Mouse (Mus musculus) cerebellum, adult 2 months (tissue): ENCODE measurements around the gene Fnbp4. TPM values are rescaled to one million over a fixed set of nuclear protein-coding genes. Genes with fewer than 3 reads are reported as not detected.

Source experiments
- DNase-seq, 2 experiments: peaks; one replicate each; pipeline ENCODE4 v3.0.0; 2021
- H3K27ac ChIP-seq: fragments of 200-500 bp; 2 replicates; pipeline ENCODE4 v1.5.1; 2012; ENCODE audit warnings: low read length, control low read depth, inconsistent platforms; ENCODE audit not compliant: insufficient read depth
- H3K27me3 ChIP-seq: fragments of 200-500 bp; 2 replicates; pipeline ENCODE4 v1.6.1; 2012; ENCODE audit warnings: inconsistent platforms, mild to moderate bottlenecking, low read length, moderate library complexity; ENCODE audit not compliant: control insufficient read depth, insufficient read depth
- H3K4me1 ChIP-seq: fragments of 200-500 bp; 2 replicates; pipeline ENCODE4 v1.6.1; 2011; ENCODE audit warnings: low read length; ENCODE audit not compliant: control insufficient read depth, insufficient read depth
- H3K4me3 ChIP-seq: fragments of 200-500 bp; replicated peaks from 2 replicates; pipeline ENCODE3; 2011; ENCODE audit warnings: mild to moderate bottlenecking, low read depth, low read length, control low read depth; ENCODE audit not compliant: insufficient read depth
- CTCF ChIP-seq: fragments of 200-500 bp; IDR thresholded peaks from 2 replicates; pipeline ENCODE4 v1.5.1; 2011; ENCODE audit warnings: low read depth, mild to moderate bottlenecking, control low read depth, low read length, moderate library complexity, borderline replicate concordance; ENCODE audit not compliant: insufficient read depth
- POLR2A ChIP-seq: fragments of 200-500 bp; IDR thresholded peaks from 2 replicates; pipeline ENCODE4 v1.6.1; 2011; ENCODE audit warnings: low read length, control low read depth, borderline replicate concordance; ENCODE audit not compliant: insufficient read depth
- WGBS: fragments of 180-500 bp; shearing (Covaris S2); methylation state at CpG from one replicate; pipeline ENCODE4 v1.1.7; 2018; 5-methylcytosine and 5-hydroxymethylcytosine counted together
- polyA plus RNA-seq: library from polyadenylated mRNA; depleted of rRNA; stranded (reverse); fragments of >200 nt; gene quantifications from 2 replicates; pipeline ENCODE4 v1.2.3, GENCODE M21; 2012; rRNA removed

Fnbp4 gene
- polyA plus RNA-seq, 1 experiment = 98.4 TPM

DNA sequence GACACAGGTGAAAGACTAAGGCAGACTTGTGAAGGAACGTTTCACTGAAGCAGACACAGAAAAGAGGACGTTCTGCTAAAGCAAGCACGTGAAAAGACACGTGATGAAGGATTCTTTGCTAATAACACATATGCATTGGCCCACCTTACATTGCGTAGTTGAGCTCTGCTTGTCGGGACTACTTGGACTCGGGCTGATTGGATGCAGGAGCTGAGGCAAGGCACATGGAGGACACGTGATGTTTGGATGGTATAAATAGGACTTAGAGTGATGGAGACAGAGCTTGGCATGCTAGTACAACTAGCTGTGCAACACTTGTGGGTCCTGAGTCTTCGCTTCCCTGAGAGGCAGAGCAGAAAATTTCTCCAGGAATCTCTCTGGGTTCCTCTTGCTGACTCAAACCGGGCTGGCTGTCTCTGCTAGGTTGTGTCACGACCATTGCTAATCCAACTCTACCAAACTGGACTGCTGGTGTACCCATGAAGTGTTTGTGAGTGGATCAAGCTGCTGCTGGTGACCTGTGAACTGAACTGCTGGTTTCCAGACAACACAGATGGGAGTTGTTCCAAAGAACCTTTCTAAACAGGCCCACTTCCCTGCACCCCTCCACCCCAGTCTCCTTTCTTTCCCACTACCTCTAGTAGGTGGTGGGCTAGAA, 80.5 kb downstream of the Fnbp4 start:
- no peak overlapping the region for H3K4me3 ChIP-seq
- no peaks in the 10 kb centered on the region for H3K27me3 ChIP-seq
- DNase-seq = peak in 1 of 2 experiments; percentile 33
- no peak for TF ChIP-seq POLR2A
- TF ChIP-seq CTCF = no peak
- 48% methylated on average over 11 of the region's 11 CpGs for WGBS
- H3K27ac ChIP-seq = peak overlapping the region; percentile 95
- peaks cover 17% of the 10 kb centered on the region for H3K4me1 ChIP-seq

DNA sequence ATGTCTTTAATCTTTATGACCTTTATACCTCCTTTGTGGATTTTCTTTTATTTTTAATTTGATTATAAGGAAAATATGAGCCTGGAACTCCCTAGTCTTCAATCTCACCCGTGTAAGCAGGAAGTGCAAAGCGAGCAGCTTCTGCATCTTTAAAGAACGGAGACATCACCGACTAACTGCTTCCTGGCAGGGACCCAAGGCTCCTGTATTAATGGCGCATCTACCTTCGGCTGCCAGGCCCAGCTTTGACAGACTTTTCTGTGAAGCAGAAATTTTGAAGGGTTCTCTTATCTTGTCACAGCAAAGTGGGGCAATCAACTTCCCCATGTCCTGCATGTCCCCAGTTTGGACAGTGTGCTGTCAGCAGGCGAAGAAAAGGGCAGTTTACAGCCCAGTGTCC, 83.6 kb downstream of the Fnbp4 start:
- WGBS = 19% methylated on average over 7 of the region's 7 CpGs
- no peak overlapping the region for H3K4me3 ChIP-seq
- H3K27me3 ChIP-seq = no peaks in the 10 kb centered on the region
- DNase-seq = peak; percentile 60 to 63
- no peak overlapping the region for H3K27ac ChIP-seq
- TF ChIP-seq POLR2A = no peak
- no peak for TF ChIP-seq CTCF
- peaks cover 12% of the 10 kb centered on the region for H3K4me1 ChIP-seq

Other genes with a start within 250 kb of the Fnbp4 start
- gene Ptprj, start 164.7 kb upstream of the Fnbp4 start, polyA plus RNA-seq = 25.6 and 26.6 TPM in 2 replicates
- gene Nup160, start 68.2 kb upstream of the Fnbp4 start, polyA plus RNA-seq = 14.4 and 15.6 TPM in 2 replicates
- gene Agbl2, start 37.4 kb downstream of the Fnbp4 start, polyA plus RNA-seq = 6.7 and 8.1 TPM in 2 replicates
- gene Mtch2, start 101.8 kb downstream of the Fnbp4 start, polyA plus RNA-seq = 245 and 249 TPM in 2 replicates
- gene C1qtnf4, start 140.5 kb downstream of the Fnbp4 start, polyA plus RNA-seq = 234 and 254 TPM in 2 replicates
- gene Kbtbd4, start 159.4 kb downstream of the Fnbp4 start, polyA plus RNA-seq = 33.1 and 33.7 TPM in 2 replicates
- 278 and 280 TPM in 2 replicates for gene Ndufs3, start 159.5 kb downstream of the Fnbp4 start, polyA plus RNA-seq
- gene Celf1, start 195.0 kb downstream of the Fnbp4 start, polyA plus RNA-seq = 91.1 and 95.2 TPM in 2 replicates